Mouse (Mus musculus): ENCODE results near the gene Nkx2-3. TPM values are rescaled to one million over a fixed set of nuclear protein-coding genes. Genes with fewer than 3 reads are reported as not detected.

Nkx2-3 gene
- polyA plus RNA-seq, 1 experiment, result not detected

DNA sequence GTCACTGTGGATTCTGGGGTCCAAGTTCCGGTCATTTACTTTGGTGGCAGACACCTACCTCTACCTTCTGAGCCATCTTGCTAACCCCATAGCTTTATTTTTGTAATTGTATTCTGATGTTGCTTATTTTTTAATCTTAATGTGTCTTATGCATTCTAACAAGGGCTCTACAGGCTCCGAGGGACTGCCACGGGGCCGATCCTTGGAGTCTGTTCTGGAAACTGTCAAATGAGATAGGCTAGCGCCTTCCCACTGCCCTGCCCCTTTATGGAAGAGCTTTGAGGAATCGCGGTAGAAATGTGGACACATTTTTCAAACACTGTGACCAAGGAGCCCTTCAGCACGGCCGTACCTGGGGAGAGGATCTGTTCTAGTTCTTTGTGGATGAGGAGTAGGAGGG lies 30.7 kb downstream of the Nkx2-3 start:
- Histone ChIP-seq H3K4me1 (ENCODE audit: control insufficient read depth, insufficient read depth, low read length) (no peaks in the 10 kb centered on the region), H3K4me3 (replicated peaks; ENCODE audit: extremely low read depth, low read depth, low read length) (no peak overlapping the region)
- WGBS, result 78% methylated on average over 9 of the region's 9 CpGs
- no peak for DNase-seq
- no peak for TF ChIP-seq POLR2A (IDR thresholded peaks at IDR 0.05; ENCODE audit: borderline replicate concordance, extremely low read depth, low read depth, low read length)
- no peak for TF ChIP-seq CTCF (IDR thresholded peaks at IDR 0.05; ENCODE audit: insufficient read depth, low read length)

GRCm38 (mm10) chr19:43645508-43645907 lies 33.4 kb downstream of the Nkx2-3 start:
- 85% methylated on average over 9 of the region's 9 CpGs for WGBS
- Histone ChIP-seq H3K4me3 (replicated peaks; ENCODE audit: extremely low read depth, low read depth, low read length) (no peak overlapping the region), H3K4me1 (ENCODE audit: control insufficient read depth, insufficient read depth, low read length) (no peaks in the 10 kb centered on the region)
- no peak for DNase-seq
- no peak for TF ChIP-seq POLR2A (IDR thresholded peaks at IDR 0.05; ENCODE audit: borderline replicate concordance, extremely low read depth, low read depth, low read length)

- TF ChIP-seq CTCF (IDR thresholded peaks at IDR 0.05; ENCODE audit: insufficient read depth, low read length) (no peak), POLR2A (IDR thresholded peaks at IDR 0.05; ENCODE audit: borderline replicate concordance, extremely low read depth, low read depth, low read length) (no peak)
- Histone ChIP-seq H3K4me3 (replicated peaks; ENCODE audit: extremely low read depth, low read depth, low read length) (no peak overlapping the region), H3K4me1 (ENCODE audit: control insufficient read depth, insufficient read depth, low read length) (no peaks in the 10 kb centered on the region)
- 36% methylated on average over 7 of the region's 7 CpGs for WGBS
- no peak for DNase-seq
These were observed 34.7 kb downstream of the Nkx2-3 start for GRCm38 (mm10) chr19:43646852-43647251.

GRCm38 (mm10) chr19:43647261-43647660 lies 35.1 kb downstream of the Nkx2-3 start:
- no peak for TF ChIP-seq CTCF (IDR thresholded peaks at IDR 0.05; ENCODE audit: insufficient read depth, low read length)
- TF ChIP-seq POLR2A (IDR thresholded peaks at IDR 0.05; ENCODE audit: borderline replicate concordance, extremely low read depth, low read depth, low read length), result no peak
- no peak overlapping the region for H3K4me3 ChIP-seq (replicated peaks; ENCODE audit: extremely low read depth, low read depth, low read length)
- no peak for DNase-seq
- WGBS, result 65% methylated on average over 9 of the region's 9 CpGs
- no peaks in the 10 kb centered on the region for H3K4me1 ChIP-seq (ENCODE audit: control insufficient read depth, insufficient read depth, low read length)

DNA sequence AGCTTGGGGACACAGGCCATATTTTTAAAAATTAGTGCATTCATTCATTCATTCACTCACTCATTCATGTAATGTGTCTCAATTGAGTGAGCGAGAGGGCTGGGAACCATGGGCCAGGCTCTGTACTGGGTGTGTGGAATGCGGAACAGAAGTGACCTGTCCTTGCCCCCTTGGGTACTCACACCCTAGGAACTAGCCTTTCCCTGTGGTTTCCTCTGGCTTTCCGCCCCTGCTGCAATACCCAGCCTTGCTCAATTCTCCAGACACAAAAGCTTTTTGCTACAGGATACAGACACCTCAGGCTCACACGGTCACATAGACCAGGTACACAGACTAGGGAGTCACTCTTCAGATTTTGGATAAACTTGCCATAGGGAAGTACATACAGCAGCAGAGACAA lies 36.2 kb downstream of the Nkx2-3 start:
- DNase-seq, result no peak
- no peak for TF ChIP-seq CTCF (IDR thresholded peaks at IDR 0.05; ENCODE audit: insufficient read depth, low read length)
- TF ChIP-seq POLR2A (IDR thresholded peaks at IDR 0.05; ENCODE audit: borderline replicate concordance, extremely low read depth, low read depth, low read length), result no peak
- WGBS, result 72% methylated on average over 4 of the region's 4 CpGs
- no peaks in the 10 kb centered on the region for H3K4me1 ChIP-seq (ENCODE audit: control insufficient read depth, insufficient read depth, low read length)
- H3K4me3 ChIP-seq (replicated peaks; ENCODE audit: extremely low read depth, low read depth, low read length), result no peak overlapping the region

DNA sequence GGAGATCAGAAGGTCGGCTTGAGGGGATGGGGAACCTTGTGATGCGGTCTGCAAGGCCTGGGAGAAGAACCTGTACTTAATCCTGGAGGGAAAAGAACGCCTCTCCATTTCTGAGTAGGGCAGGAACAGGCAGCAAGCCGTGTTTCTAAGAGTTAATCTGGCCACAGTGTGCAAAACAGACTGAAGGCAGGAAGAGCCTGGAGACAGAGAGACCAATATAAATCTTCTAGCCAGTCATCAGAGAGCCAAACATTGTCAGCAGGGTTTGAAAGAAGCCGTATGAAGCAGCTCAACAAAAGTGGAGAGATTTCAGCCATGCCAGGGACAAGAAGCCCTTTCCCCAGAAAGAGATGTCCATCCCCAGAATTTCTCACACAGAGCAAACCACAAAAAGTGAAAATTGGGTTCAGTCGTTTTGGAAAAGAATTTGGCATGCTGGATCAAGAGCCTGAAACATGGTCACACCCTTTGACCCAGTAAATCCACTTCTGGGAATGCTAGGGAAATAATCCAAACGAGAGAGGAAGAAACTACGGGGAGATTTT lies 39.2 kb downstream of the Nkx2-3 start:
- Histone ChIP-seq H3K4me1 (ENCODE audit: control insufficient read depth, insufficient read depth, low read length) (no peaks in the 10 kb centered on the region), H3K4me3 (replicated peaks; ENCODE audit: extremely low read depth, low read depth, low read length) (no peak overlapping the region)
- TF ChIP-seq POLR2A (IDR thresholded peaks at IDR 0.05; ENCODE audit: borderline replicate concordance, extremely low read depth, low read depth, low read length), result no peak
- no peak for TF ChIP-seq CTCF (IDR thresholded peaks at IDR 0.05; ENCODE audit: insufficient read depth, low read length)
- 39% methylated on average over 8 of the region's 8 CpGs for WGBS
- no peak for DNase-seq

GRCm38 (mm10) chr19:43655735-43656492 lies 43.8 kb downstream of the Nkx2-3 start:
- no peaks in the 10 kb centered on the region for H3K4me1 ChIP-seq (ENCODE audit: control insufficient read depth, insufficient read depth, low read length)
- 38% methylated on average over 11 of the region's 11 CpGs for WGBS
- TF ChIP-seq CTCF (IDR thresholded peaks at IDR 0.05; ENCODE audit: insufficient read depth, low read length) (peak; percentile 90), POLR2A (IDR thresholded peaks at IDR 0.05; ENCODE audit: borderline replicate concordance, extremely low read depth, low read depth, low read length) (no peak)
- peak; percentile 42 for DNase-seq
- H3K4me3 ChIP-seq (replicated peaks; ENCODE audit: extremely low read depth, low read depth, low read length), result no peak overlapping the region

- Histone ChIP-seq H3K4me1 (ENCODE audit: control insufficient read depth, insufficient read depth, low read length) (no peaks in the 10 kb centered on the region), H3K4me3 (replicated peaks; ENCODE audit: extremely low read depth, low read depth, low read length) (no peak overlapping the region)
- DNase-seq, result no peak
- no peak for TF ChIP-seq POLR2A (IDR thresholded peaks at IDR 0.05; ENCODE audit: borderline replicate concordance, extremely low read depth, low read depth, low read length)
- no peak for TF ChIP-seq CTCF (IDR thresholded peaks at IDR 0.05; ENCODE audit: insufficient read depth, low read length)
- WGBS, result 53% methylated on average over 6 of the region's 6 CpGs
These were observed 47.5 kb downstream of the Nkx2-3 start for GRCm38 (mm10) chr19:43659632-43660031.

- no peak overlapping the region for H3K4me3 ChIP-seq (replicated peaks; ENCODE audit: extremely low read depth, low read depth, low read length)
- no peak for TF ChIP-seq CTCF (IDR thresholded peaks at IDR 0.05; ENCODE audit: insufficient read depth, low read length)
- no peak for TF ChIP-seq POLR2A (IDR thresholded peaks at IDR 0.05; ENCODE audit: borderline replicate concordance, extremely low read depth, low read depth, low read length)
- no peak for DNase-seq
- 80% methylated on average over 9 of the region's 9 CpGs for WGBS
- H3K4me1 ChIP-seq (ENCODE audit: control insufficient read depth, insufficient read depth, low read length), result no peaks in the 10 kb centered on the region
These were observed 48.6 kb downstream of the Nkx2-3 start for GRCm38 (mm10) chr19:43660774-43661173.

All from lung, adult 2 months (tissue).